Mouse (Mus musculus): ENCODE data around the gene Sept10. TPM values are rescaled to one million over a fixed set of nuclear protein-coding genes. Genes with fewer than 3 reads are reported as not detected.

Gene Sept10
- polyA plus RNA-seq (2014; fragmentation: Nextera tagmentation; extraction: Ambion mirVana) = 32.0 and 32.4 TPM in 2 replicates

DNA sequence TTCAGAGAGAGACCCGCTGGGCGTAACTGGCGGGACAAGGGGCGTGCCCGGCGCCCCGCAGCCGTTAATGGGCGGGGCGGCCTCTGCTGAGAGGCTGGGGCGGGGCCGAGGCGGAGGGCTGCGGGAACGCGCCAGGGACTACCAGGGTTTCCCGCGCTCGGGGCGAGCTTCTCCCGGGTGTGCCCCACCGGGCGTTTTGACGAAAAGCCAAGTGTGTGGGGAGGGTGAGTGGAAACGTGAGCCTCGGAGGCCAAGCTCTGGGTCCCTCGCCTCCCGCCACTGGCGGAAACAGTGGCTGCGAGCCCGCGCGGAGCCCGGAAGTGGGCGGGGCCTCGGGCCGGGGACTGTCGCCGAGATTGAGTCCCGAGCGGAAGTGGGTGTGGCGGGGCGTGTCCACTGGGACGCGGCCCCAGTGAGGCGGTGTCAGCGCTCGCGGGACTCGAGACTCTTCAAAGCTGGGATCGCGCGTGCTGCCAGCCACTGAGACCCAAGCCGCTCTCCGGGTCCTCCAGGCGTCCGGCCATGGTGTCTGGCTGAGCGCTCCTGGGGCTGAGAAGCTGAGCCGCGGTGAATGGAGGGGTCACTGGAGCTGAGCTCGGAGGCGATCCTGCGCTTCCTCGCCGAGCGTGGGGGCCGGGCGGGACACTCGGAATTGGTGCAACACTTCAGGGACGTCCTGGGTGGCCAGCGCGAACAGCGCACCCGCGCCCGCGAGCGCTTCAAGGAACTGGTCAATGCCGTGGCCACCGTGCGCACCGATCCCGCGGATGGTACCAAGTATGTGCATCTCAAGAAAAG, at the start of gene Sept10, which contains the start of gene Sowahc:
Gene Sept10, minus strand, starts transcription at position 375 of the 798 bp plus-strand sequence.
Gene Sowahc, plus strand, starts transcription at position 481 of the 798 bp plus-strand sequence.
- WGBS = under 1% methylated on average over 72 of the region's 84 CpGs

DNA sequence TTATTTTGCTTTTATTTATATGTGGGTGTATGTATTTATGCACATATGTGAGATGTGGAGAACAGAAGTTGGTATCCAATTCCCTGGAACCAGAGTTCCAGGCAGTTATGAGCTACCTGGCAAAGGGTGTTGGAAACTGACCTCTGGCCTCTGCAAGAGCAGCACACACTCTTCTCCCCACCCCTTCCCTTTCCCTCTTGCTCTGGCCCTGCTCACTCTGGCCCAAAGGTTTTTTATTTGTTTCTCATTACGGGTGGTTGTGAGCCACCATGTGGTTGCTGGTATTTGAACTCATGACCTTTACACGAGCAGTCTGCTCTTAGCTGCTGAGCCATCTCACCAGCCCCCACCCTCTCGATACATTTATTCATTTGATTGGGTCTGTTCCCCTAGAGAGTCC, 47.1 kb upstream of the Sept10 start:
- no peak for ATAC-seq (ENCODE audit: low FRiP score)

More for the DNA sequence above, at the start of gene Sept10, which contains the start of gene Sowahc:
- Histone ChIP-seq H3K9ac (ENCODE audit: low read depth, low read length) (peak within 1 kb of the TSS; percentile 90), H3K4me1 (replicated peaks; ENCODE audit: control insufficient read depth, insufficient read depth, low read length) (no peaks in the 10 kb centered on the region), H3K9me3 (ENCODE audit: control insufficient read depth, low read length) (no peaks in the 10 kb centered on the region), H3K36me3 (ENCODE audit: control insufficient read depth, insufficient read depth, low read length) (no peaks in the 10 kb centered on the region), H3K4me2 (replicated peaks; ENCODE audit: low read depth, low read length) (peak within 1 kb of the TSS; percentile 93), H3K27ac (ENCODE audit: low read depth, low read length) (peak within 1 kb of the TSS; percentile 94), H3K4me3 (ENCODE audit: low read depth, low read length) (peak within 1 kb of the TSS; percentile 87), H3K27me3 (ENCODE audit: control insufficient read depth, insufficient read depth, low read length) (no peaks in the 10 kb centered on the region)
- ATAC-seq (ENCODE audit: low FRiP score) (peak; percentile 98), DNase-seq (ENCODE audit: low spot score) (peak; percentile 99)

DNA sequence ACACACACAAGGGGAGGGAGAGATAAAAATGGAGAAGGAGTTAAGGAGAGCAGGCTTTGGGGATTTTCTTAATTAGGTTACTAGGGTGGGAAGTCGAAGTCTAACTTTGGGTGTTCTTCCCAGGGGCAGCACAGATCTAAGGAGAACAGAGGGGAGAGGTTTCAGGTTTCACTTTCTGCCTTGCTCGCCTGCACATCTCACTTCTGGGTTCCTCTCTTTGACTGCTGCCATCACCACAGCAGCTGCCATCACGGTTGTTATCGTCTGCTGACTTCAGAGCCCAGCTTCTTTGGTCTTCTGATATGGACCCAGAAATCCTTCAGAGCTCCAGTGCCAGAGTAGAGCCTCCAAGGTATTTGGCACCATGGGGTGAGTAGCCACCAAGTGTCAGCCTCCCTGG, 46.5 kb upstream of the Sept10 start:
- Histone ChIP-seq H3K4me3 (ENCODE audit: low read depth, low read length) (no peak overlapping the region), H3K9me3 (ENCODE audit: control insufficient read depth, low read length) (no peaks in the 10 kb centered on the region), H3K4me1 (replicated peaks; ENCODE audit: control insufficient read depth, insufficient read depth, low read length) (no peaks in the 10 kb centered on the region), H3K9ac (ENCODE audit: low read depth, low read length) (no peak overlapping the region), H3K36me3 (ENCODE audit: control insufficient read depth, insufficient read depth, low read length) (no peaks in the 10 kb centered on the region), H3K4me2 (replicated peaks; ENCODE audit: low read depth, low read length) (no peak overlapping the region), H3K27me3 (ENCODE audit: control insufficient read depth, insufficient read depth, low read length) (no peaks in the 10 kb centered on the region), H3K27ac (ENCODE audit: low read depth, low read length) (no peak overlapping the region)
- WGBS = 59% methylated on average over 4 of the region's 4 CpGs
- no peak for DNase-seq (ENCODE audit: low spot score)
- ATAC-seq (ENCODE audit: low FRiP score) = no peak

More for the DNA sequence above, 47.1 kb upstream of the Sept10 start:
- no peak overlapping the region for H3K4me3 ChIP-seq (ENCODE audit: low read depth, low read length)
- 29% methylated on average over 3 of the region's 3 CpGs for WGBS
- H3K36me3 ChIP-seq (ENCODE audit: control insufficient read depth, insufficient read depth, low read length) = no peaks in the 10 kb centered on the region
- H3K9ac ChIP-seq (ENCODE audit: low read depth, low read length) = no peak overlapping the region
- no peaks in the 10 kb centered on the region for H3K9me3 ChIP-seq (ENCODE audit: control insufficient read depth, low read length)
- no peaks in the 10 kb centered on the region for H3K4me1 ChIP-seq (replicated peaks; ENCODE audit: control insufficient read depth, insufficient read depth, low read length)
- H3K4me2 ChIP-seq (replicated peaks; ENCODE audit: low read depth, low read length) = no peak overlapping the region
- H3K27ac ChIP-seq (ENCODE audit: low read depth, low read length) = no peak overlapping the region
- H3K27me3 ChIP-seq (ENCODE audit: control insufficient read depth, insufficient read depth, low read length) = no peaks in the 10 kb centered on the region
- DNase-seq (ENCODE audit: low spot score) = no peak

DNA sequence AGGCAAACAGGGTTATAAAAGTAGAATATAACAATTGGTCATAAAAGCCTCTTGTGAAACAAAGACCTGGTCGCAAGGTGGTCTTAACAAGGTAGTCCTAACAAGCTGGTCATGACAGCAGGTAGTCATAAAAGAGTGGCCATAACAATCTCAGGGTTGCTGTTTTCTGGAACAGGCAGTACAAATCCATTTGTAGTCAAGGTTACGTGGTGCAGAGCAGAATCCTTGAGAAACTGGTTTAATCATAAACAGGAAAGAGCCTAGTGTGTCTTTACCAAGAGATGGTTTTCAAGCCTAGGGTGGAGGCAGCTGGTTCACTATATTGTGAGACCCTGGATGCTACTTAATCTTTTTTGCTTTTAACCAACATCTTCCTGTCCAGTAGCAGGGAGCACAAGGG, 45.6 kb upstream of the Sept10 start:
- H3K4me1 ChIP-seq (replicated peaks; ENCODE audit: control insufficient read depth, insufficient read depth, low read length) = no peaks in the 10 kb centered on the region
- no peak overlapping the region for H3K27ac ChIP-seq (ENCODE audit: low read depth, low read length)
- H3K9ac ChIP-seq (ENCODE audit: low read depth, low read length) = no peak overlapping the region
- H3K36me3 ChIP-seq (ENCODE audit: control insufficient read depth, insufficient read depth, low read length) = no peaks in the 10 kb centered on the region
- 93% methylated on average over 2 of the region's 2 CpGs for WGBS
- no peak for ATAC-seq (ENCODE audit: low FRiP score)
- no peak overlapping the region for H3K4me2 ChIP-seq (replicated peaks; ENCODE audit: low read depth, low read length)
- H3K27me3 ChIP-seq (ENCODE audit: control insufficient read depth, insufficient read depth, low read length) = no peaks in the 10 kb centered on the region
- H3K4me3 ChIP-seq (ENCODE audit: low read depth, low read length) = no peak overlapping the region
- no peaks in the 10 kb centered on the region for H3K9me3 ChIP-seq (ENCODE audit: control insufficient read depth, low read length)
- DNase-seq (ENCODE audit: low spot score) = no peak

DNA sequence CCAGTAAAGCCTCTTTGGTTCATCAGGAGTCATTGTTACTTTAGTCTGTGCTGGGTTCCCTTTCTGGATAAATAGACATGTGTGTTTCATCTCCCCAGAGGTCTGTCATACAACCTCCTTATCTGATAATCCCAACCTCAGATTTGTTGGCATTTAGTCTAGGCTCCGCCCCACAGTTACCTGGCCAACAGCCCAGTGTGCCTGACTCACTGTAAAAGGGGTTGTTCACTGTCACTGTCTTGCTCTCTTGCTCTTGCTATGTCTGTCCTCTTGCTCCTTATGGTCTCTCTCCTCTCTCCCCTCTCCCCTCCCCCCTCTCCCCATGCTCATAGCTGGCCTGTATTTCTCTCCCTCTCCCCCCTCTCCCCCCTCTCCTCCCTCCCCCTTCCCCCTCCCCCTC, 44.5 kb upstream of the Sept10 start:
- Histone ChIP-seq H3K27ac (ENCODE audit: low read depth, low read length) (no peak overlapping the region), H3K4me2 (replicated peaks; ENCODE audit: low read depth, low read length) (no peak overlapping the region), H3K27me3 (ENCODE audit: control insufficient read depth, insufficient read depth, low read length) (no peaks in the 10 kb centered on the region), H3K9ac (ENCODE audit: low read depth, low read length) (no peak overlapping the region), H3K4me1 (replicated peaks; ENCODE audit: control insufficient read depth, insufficient read depth, low read length) (no peaks in the 10 kb centered on the region), H3K4me3 (ENCODE audit: low read depth, low read length) (no peak overlapping the region), H3K36me3 (ENCODE audit: control insufficient read depth, insufficient read depth, low read length) (no peaks in the 10 kb centered on the region), H3K9me3 (ENCODE audit: control insufficient read depth, low read length) (no peaks in the 10 kb centered on the region)
- ATAC-seq (ENCODE audit: low FRiP score) (no peak), DNase-seq (ENCODE audit: low spot score) (no peak)
- WGBS = 86% methylated on average over 1 of the region's 1 CpGs

DNA sequence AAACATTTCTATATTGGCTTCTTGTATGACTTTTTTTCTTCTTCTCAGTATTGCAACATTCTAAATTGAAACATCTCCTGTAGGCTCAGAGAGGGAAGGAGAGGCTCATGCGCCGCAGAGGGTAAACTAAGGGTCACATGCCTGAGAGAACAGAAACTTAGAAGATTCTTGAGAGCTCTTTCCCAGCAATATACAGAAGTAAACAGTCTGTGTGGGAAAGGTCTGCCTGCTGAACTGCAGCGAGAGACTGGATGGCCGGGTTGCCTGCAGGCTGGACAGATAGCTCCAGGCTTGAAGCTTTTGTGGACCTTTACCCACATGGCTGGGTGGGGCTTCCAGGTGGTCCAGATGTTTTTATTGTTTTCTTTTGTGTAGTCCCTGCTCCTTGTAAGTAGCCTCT, 44.0 kb upstream of the Sept10 start:
- Histone ChIP-seq H3K27me3 (ENCODE audit: control insufficient read depth, insufficient read depth, low read length) (no peaks in the 10 kb centered on the region), H3K36me3 (ENCODE audit: control insufficient read depth, insufficient read depth, low read length) (no peaks in the 10 kb centered on the region), H3K4me1 (replicated peaks; ENCODE audit: control insufficient read depth, insufficient read depth, low read length) (no peaks in the 10 kb centered on the region), H3K9ac (ENCODE audit: low read depth, low read length) (no peak overlapping the region), H3K4me2 (replicated peaks; ENCODE audit: low read depth, low read length) (no peak overlapping the region), H3K27ac (ENCODE audit: low read depth, low read length) (no peak overlapping the region), H3K4me3 (ENCODE audit: low read depth, low read length) (no peak overlapping the region), H3K9me3 (ENCODE audit: control insufficient read depth, low read length) (no peaks in the 10 kb centered on the region)
- DNase-seq (ENCODE audit: low spot score) (no peak), ATAC-seq (ENCODE audit: low FRiP score) (no peak)
- 72% methylated on average over 4 of the region's 4 CpGs for WGBS

DNA sequence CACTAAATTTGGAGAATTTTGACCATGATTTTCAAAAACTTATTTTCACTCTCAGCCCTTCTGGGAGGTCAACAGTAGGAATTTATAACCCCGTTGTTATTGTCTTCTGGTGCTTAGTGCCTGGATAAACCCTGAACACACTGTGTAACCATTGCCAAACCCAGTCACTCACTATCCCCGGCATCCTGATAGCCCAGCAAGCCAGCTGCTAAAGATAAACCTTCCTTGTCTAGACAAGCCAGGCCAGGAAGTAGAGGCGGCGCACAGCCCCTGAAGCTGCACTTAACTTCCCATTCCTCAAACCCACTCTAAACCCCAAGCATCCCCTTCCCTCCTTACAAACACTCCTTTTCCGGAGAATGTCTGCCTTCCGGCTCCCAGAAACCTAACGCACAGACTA, 43.4 kb upstream of the Sept10 start:
- Histone ChIP-seq H3K9ac (ENCODE audit: low read depth, low read length) (no peak overlapping the region), H3K27ac (ENCODE audit: low read depth, low read length) (no peak overlapping the region), H3K36me3 (ENCODE audit: control insufficient read depth, insufficient read depth, low read length) (no peaks in the 10 kb centered on the region), H3K9me3 (ENCODE audit: control insufficient read depth, low read length) (no peaks in the 10 kb centered on the region), H3K4me2 (replicated peaks; ENCODE audit: low read depth, low read length) (no peak overlapping the region), H3K27me3 (ENCODE audit: control insufficient read depth, insufficient read depth, low read length) (no peaks in the 10 kb centered on the region), H3K4me1 (replicated peaks; ENCODE audit: control insufficient read depth, insufficient read depth, low read length) (no peaks in the 10 kb centered on the region), H3K4me3 (ENCODE audit: low read depth, low read length) (no peak overlapping the region)
- 83% methylated on average over 7 of the region's 7 CpGs for WGBS
- DNase-seq (ENCODE audit: low spot score) (no peak), ATAC-seq (ENCODE audit: low FRiP score) (no peak)

DNA sequence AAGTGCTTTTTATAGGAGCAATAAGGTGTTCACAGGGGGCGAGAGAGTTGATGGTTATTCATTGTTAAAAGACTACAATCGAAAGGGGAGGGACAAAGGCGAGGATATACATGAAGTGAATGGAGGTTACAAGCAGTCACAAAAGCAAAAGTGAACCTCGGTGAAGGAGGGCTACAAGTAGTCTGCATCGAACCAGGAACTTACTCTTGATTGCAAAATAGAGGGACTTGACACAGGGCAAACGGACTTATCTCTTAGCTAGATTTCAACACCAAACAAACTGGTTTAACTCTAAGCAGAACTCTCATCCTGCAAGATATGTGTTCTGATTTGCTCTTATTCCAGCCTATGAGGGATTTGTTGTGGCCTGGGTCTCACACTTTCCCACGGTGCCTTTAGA, 41.3 kb upstream of the Sept10 start:
- H3K9ac ChIP-seq (ENCODE audit: low read depth, low read length) = no peak overlapping the region
- no peaks in the 10 kb centered on the region for H3K4me1 ChIP-seq (replicated peaks; ENCODE audit: control insufficient read depth, insufficient read depth, low read length)
- no peaks in the 10 kb centered on the region for H3K27me3 ChIP-seq (ENCODE audit: control insufficient read depth, insufficient read depth, low read length)
- ATAC-seq (ENCODE audit: low FRiP score) (no peak), DNase-seq (ENCODE audit: low spot score) (no peak)
- 73% methylated on average over 7 of the region's 7 CpGs for WGBS
- no peaks in the 10 kb centered on the region for H3K9me3 ChIP-seq (ENCODE audit: control insufficient read depth, low read length)
- no peak overlapping the region for H3K27ac ChIP-seq (ENCODE audit: low read depth, low read length)
- H3K4me3 ChIP-seq (ENCODE audit: low read depth, low read length) = no peak overlapping the region
- H3K36me3 ChIP-seq (ENCODE audit: control insufficient read depth, insufficient read depth, low read length) = no peaks in the 10 kb centered on the region
- no peak overlapping the region for H3K4me2 ChIP-seq (replicated peaks; ENCODE audit: low read depth, low read length)

DNA sequence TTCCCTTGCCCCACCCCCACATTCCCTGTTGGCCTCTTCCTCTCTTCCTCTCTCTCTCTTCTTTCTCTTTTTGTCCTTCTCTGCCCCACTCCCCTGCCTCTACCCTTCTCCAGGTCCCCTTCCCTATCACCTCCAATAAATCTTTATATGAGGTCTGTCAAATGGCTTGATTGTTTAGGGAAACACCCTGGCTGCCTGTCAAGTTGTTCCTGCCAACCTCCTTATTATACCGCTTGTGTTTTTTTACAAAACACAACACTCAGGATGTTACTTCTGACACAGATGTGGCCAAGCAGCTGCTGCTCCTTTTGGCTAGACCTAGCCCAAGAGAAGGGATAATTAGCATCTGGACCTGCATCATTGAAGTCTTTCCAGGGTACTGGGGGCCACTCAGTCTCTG, 40.4 kb upstream of the Sept10 start:
- ATAC-seq (ENCODE audit: low FRiP score) = no peak
- H3K4me1 ChIP-seq (replicated peaks; ENCODE audit: control insufficient read depth, insufficient read depth, low read length) = no peaks in the 10 kb centered on the region
- WGBS = 91% methylated on average over 1 of the region's 1 CpGs

More for the DNA sequence above, 40.4 kb upstream of the Sept10 start:
- Histone ChIP-seq H3K9ac (ENCODE audit: low read depth, low read length) (no peak overlapping the region), H3K9me3 (ENCODE audit: control insufficient read depth, low read length) (no peaks in the 10 kb centered on the region), H3K4me3 (ENCODE audit: low read depth, low read length) (no peak overlapping the region), H3K36me3 (ENCODE audit: control insufficient read depth, insufficient read depth, low read length) (no peaks in the 10 kb centered on the region), H3K4me2 (replicated peaks; ENCODE audit: low read depth, low read length) (no peak overlapping the region), H3K27me3 (ENCODE audit: control insufficient read depth, insufficient read depth, low read length) (no peaks in the 10 kb centered on the region), H3K27ac (ENCODE audit: low read depth, low read length) (no peak overlapping the region)
- DNase-seq (ENCODE audit: low spot score) = no peak

All from hindbrain, embryonic 11.5 days (tissue).